Mouse (Mus musculus) layer of hippocampus, adult 8-10 months (tissue): ENCODE data around the gene Kcnmb2. TPM values are rescaled to one million over a fixed set of nuclear protein-coding genes. Genes with fewer than 3 reads are reported as not detected.

Experiments
- DNase-seq, 2 experiments: peaks; one replicate each; pipeline ENCODE4 v3.0.0; 2022; ENCODE audit warnings: low spot score in 2 of 2
- total RNA-seq, 4 experiments: library from RNA; stranded (reverse); gene quantifications; 2 replicates each; pipeline ENCODE4 v1.2.4; 2022

Gene Kcnmb2
- total RNA-seq, 4 experiments from 2014 or later: 10.2 to 13.2 (median 10.5) TPM

DNA sequence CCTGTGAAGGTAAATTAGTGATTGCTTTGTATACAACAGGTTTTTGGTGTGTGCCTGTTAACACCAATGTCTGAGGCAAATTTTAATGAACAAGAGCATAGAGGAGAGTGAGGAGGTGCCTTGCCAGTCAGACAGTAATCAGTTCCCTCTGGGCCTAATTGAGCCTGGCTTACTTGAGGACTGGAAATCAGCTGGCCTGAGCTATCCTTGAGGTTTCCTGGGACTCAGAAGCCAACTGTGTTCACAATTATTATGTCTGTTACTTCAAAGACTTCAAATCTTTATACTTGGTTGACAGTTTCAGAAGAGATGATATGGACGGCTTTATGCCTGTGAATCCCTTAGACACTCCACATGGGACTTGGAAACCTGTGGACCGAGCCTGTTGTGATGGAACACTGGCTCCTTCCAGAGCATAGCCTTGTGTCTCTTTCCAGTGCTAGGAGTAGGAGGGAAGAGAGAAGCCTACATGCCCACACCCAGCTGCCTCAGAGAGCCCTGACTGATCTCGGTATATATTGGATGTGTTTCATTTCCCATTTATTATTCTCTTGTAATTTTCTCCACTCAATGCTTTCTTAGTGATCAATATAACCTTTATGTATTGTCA is 230.2 kb downstream of the Kcnmb2 start:
- no peak for DNase-seq

DNA sequence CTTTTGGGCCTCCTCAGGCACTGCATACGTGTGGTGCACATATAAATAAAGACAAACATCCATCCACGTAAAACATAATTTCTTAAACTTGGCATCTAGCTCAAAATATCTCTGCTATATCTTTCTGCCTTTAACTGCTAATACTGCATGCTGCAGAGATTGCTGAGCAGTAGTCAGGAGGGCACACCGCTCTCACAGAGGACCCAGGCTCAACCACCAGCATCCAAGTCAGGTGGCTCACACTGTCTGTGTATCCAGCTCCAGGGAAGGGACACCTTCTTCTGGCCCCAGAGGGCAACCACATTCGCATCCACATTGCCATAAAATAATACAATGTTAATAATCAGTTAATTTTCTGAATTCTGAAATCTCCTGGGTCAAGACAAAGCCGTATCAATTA is 241.9 kb downstream of the Kcnmb2 start:
- DNase-seq: no peak

DNA sequence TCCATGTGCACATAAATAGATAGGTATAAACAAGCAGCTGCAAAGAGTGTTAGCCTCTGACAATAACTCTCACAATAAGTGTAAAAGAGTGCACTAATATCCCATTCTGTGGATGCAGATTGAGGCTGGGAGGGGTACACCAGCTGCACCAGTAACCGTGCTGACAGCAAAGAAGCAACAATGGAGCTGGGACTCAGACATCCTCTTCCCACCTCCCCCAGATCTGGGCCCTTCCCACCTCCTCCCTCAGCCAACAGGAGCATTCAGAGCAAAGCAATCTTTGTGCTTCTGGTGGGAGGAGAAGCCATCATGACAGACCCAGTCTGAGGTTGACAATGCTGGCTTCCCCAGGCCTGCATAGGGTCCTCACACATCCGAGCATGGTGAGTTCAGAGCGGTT is 242.3 kb downstream of the Kcnmb2 start:
- no peak for DNase-seq

DNA sequence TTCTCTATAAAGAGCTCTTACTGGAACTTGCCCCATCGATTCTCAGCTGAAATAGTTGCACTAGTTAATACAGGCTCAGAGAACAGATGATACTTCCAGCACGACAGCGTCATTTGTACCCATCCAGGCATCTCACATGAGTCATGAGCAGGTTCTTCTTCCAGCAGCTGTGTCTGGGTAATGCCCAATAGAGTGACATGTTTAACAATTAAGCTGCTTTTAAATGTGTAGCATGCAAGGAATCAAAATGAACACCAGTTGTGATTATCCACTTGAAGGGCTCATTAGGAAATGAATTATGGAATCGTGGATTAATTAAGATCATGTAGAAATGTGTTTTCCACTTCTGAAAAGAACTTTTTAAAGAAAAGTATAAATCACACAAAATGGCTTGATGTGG is 245.4 kb downstream of the Kcnmb2 start:
- DNase-seq: no peak

DNA sequence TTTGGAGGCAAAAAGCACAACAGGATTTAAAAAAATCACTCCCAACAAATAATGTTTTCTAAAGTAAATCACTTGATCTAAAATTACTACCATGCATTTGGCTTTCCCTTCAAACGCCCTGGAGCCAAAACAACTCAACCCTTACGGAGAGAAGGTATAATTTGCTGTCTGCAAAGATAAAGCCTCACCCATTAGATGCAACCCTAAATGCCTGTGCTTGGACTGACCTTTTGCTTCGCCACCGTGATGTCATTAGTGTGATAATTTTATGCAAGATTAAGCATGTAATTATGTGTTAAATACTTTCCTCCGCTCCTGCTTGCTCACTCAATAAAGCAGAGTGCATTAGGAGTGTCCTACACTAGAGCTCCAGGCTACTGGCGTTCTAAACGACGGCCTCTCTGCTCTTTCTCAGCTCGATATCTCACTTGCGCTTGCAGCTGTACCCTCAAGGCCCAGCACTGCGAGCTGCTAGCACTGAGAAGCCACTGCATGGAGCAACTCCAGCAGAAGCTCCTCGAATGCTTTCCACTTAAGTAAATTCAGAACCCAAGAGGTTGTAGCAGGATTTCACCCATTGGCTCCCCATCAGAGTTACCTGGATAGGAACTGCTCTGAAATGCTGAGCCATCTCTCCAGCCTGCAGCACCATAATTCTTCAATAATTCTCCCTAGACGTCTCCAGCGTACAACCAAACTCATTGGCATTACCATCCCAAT is 247.7 kb downstream of the Kcnmb2 start:
- no peak for DNase-seq

DNA sequence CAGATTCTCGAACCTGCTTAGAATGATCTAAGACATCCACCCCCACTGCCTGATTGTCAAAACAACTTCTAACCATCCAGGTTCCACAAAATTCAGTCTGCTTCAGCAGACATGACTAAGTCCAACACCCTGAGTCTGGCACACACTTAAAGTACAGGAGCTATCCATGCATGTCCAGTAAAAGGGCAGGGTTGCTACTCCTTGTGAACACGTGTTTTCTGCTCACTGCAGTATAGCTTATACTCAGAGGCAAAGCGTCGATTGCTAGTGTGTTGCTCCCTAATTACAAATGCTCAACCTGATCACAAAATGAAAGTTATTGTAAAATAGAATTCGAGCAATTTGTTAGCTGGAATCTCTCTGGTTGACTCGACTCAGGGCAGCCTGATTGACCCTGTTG is 278.2 kb downstream of the Kcnmb2 start:
- DNase-seq: no peak

DNA sequence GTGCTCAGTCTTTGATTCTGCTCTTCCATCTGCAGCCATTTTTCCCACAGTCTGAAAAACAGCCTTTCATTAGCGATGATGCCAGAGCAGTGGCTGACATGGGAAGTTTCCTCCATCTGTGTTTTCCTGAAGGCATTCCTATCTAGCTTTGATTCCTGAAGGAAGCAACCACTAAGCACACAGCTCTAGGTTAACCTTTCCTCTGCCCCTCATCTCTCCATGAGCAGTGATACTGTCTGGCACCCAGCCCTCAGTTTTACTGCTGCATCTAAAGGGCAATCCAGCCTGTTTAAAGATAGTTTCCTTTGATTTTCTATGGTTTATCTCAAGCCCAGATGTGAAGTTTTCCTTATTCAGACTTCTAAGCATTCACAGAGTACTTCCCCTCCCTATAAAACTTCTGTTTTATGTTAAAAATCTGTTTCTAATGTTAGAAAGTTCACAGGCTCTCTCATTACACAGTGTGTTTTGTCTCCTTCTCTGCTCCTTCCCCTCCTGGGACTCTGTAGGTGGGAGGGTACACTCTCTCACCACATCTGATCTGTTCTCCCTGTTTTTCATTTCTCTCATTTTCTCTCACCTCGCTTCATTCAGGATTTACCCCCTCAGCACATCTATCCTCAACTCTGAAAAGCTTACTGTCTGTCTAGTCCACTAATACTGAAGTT is 283.7 kb downstream of the Kcnmb2 start:
- DNase-seq: no peak

DNA sequence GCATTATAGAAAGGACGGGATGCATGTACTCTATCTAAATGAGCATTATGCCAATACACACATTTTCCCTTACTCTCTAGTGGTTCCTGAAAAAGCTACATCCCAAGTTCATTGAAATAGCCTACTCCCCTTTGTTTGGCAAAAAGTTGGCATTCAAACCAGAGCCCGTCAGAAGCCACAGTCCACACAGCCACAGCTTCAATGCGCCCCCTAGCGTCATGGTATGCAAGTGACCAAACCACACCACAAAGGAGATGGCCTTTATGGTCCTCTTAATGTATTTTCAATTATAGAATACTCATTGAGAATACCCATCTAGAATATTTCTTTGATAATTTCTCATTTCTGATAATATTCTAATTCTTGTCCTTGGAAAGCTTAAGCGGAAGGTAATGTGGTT is 286.2 kb downstream of the Kcnmb2 start:
- peak; percentile 11 to 57 for DNase-seq

DNA sequence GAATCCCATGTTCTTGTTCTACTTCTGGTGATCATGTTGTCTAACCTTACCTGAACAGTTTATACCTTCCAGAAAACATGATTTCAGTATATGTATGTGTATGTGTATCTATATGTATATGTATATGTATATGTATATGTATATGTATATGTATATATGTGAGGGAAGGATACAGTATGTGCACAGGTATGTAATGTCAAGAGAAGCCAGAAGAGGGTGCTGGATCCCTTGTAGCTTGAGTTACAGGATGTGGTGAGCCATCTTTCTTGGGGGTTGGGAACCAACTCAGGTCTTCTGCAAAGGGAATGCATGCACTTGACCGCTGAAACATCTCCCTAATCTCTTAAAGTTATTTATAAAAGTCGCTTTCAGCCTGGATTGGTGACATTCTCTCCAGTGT is 286.6 kb downstream of the Kcnmb2 start:
- no peak for DNase-seq

DNA sequence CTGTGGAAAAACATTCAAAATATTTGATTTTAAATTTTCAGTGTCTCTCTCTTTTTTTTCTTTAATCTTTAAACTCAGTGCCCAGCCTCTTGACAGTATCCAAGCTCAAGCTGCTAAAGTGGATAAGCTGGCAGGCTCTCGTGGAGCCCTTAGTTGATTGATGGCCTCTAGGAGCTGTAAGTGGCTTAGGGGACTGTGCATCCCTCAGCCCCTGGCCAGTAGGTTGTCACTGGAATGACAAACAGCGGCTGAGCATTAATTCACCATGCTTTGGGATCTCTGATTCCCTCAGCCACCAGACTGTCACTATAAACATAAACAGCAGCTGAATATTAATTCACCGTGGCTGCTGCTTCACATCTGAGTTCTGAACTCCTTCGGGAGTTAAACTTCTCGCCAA is 287.6 kb downstream of the Kcnmb2 start:
- no peak for DNase-seq

DNA sequence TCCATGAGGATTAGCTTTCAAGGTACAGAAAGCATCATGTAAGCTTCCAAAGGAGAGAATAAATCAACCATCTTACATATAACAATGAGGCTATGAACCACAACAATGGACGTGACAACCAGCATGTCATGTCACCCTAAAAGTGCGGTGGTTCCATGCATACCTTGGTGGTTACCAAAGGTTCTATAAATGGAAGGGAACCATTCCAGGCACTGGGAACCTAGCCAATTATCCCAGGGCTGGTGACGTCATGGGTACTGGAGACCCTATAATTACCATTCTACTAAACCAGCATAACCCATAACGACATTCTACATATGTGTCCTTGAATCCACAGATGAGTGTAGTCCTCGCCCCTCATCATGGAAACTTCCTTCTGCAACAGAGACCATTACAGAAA is 291.7 kb downstream of the Kcnmb2 start:
- DNase-seq: no peak

DNA sequence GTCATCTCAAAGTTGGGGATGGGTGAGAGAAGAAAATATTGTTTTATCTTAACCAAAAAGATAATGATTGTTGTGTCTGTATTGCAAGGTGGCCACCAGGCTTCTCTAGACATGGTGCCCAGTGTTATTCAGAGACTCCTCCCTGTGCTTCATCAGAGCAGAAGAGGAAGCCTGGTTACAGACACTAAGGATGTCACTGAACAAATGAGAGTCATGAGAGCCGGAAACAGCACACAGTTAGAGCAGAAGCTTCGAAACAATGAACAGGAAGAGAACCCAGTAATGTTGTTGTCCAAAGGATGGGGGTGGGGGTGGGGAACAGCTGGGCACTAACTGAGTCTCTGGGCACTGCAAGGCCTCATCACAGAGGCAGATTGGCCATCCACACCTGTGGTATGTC is 324.4 kb downstream of the Kcnmb2 start:
- no peak for DNase-seq

DNA sequence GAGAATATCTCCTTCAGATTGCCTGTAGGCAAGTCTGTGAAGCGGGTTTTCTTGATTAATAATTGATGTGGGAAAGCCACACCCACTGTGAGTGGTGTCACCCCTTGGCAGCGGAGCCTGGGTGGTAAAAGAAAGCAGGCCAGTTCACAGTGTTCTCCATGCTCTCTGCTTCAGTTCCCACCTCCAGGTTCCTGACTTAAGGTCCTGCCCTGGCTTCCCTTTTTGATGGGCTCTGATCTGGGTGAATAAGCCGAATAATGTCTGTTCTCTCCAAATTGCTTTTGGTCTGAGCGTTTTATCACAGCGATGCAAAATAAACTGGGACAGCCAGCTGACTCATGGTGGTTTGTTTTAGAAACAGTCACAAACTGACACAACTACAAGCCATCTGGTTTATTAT is 334.5 kb downstream of the Kcnmb2 start:
- DNase-seq: peak; percentile 11 to 23
